In genomic region chr9:9899070-9899469, GRCm38 (mm10) we compare ENCODE assay signal across 8 mouse cellular contexts.
DNase-seq lines count a peak whose midpoint lies in the region; ATAC-seq lines count a peak whose summit lies in the region.

No protein-coding gene starts in this region.

- no peaks in the 10 kb centered on the region for H3K36me3 ChIP-seq in midbrain, embryonic 12.5 days
- H3K36me3 ChIP-seq in midbrain, embryonic 10.5 days: no peaks in the 10 kb centered on the region
- no peaks in the 10 kb centered on the region for H3K36me3 ChIP-seq in forebrain, embryonic 15.5 days

- WGBS in midbrain, embryonic 12.5 days: 77% methylated on average over 5 of the region's 5 CpGs
- WGBS in midbrain, embryonic 10.5 days: 78% methylated on average over 5 of the region's 5 CpGs
- WGBS in forebrain, embryonic 15.5 days: 20% methylated on average over 5 of the region's 5 CpGs

- ATAC-seq in midbrain, embryonic 12.5 days (ENCODE audit: low FRiP score, low read depth): peak; percentile 42; the same call in 1 of the 2 replicates
- ATAC-seq in forebrain, embryonic 15.5 days (replicated peaks): peak; percentile 91

- no peak overlapping the region for H3K27ac ChIP-seq in midbrain, embryonic 12.5 days (replicated peaks)
- H3K27ac ChIP-seq in midbrain, embryonic 10.5 days (replicated peaks): no peak overlapping the region
- peak overlapping the region; percentile 59 for H3K27ac ChIP-seq in forebrain, embryonic 15.5 days (replicated peaks)

- H3K4me3 ChIP-seq in midbrain, embryonic 12.5 days: no peak overlapping the region
- H3K4me3 ChIP-seq in midbrain, embryonic 10.5 days: no peak overlapping the region
- H3K4me3 ChIP-seq in forebrain, embryonic 15.5 days: no peak overlapping the region

- no peaks in the 10 kb centered on the region for H3K9me3 ChIP-seq in midbrain, embryonic 12.5 days
- H3K9me3 ChIP-seq in midbrain, embryonic 10.5 days (replicated peaks): no peaks in the 10 kb centered on the region
- H3K9me3 ChIP-seq in forebrain, embryonic 15.5 days: no peaks in the 10 kb centered on the region

- H3K27me3 ChIP-seq in midbrain, embryonic 12.5 days: no peaks in the 10 kb centered on the region
- no peaks in the 10 kb centered on the region for H3K27me3 ChIP-seq in midbrain, embryonic 10.5 days (ENCODE audit: low read depth, poor library complexity, severe bottlenecking)
- H3K27me3 ChIP-seq in forebrain, embryonic 15.5 days: no peaks in the 10 kb centered on the region

- DNase-seq in midbrain, embryonic 10.5 days (ENCODE audit: low spot score): no peak
- DNase-seq in left cerebral cortex, adult 11 months (ENCODE audit: low spot score): peak; percentile 15
- peak; percentile 69 for DNase-seq in right cerebral cortex, postnatal 25 days
- DNase-seq in adrenal gland, adult (ENCODE audit: inconsistent age in 2 of 2, low spot score in 1 of 2): no peak
- no peak for DNase-seq in gastrocnemius, postnatal 10 days
- no peak for DNase-seq in liver

- H3K9ac ChIP-seq in midbrain, embryonic 12.5 days (replicated peaks): no peak overlapping the region
- H3K9ac ChIP-seq in forebrain, embryonic 15.5 days (replicated peaks): no peak overlapping the region

- no peaks in the 10 kb centered on the region; the same call in 1 of the 2 replicates for H3K4me1 ChIP-seq in midbrain, embryonic 12.5 days
- no peaks in the 10 kb centered on the region for H3K4me1 ChIP-seq in midbrain, embryonic 10.5 days
- peaks cover 11% of the 10 kb centered on the region for H3K4me1 ChIP-seq in forebrain, embryonic 15.5 days

- no peak overlapping the region for H3K4me2 ChIP-seq in midbrain, embryonic 12.5 days (replicated peaks)
- no peak overlapping the region for H3K4me2 ChIP-seq in forebrain, embryonic 15.5 days (replicated peaks)

Comparison
In these comparisons a context has a peak if more than half of its experiments do, and no peak if none do; other contexts are left out.
1. DNase-seq: peak in left cerebral cortex, adult 11 months (single experiment) and right cerebral cortex, postnatal 25 days (single experiment); none in midbrain, embryonic 10.5 days (single experiment), adrenal gland, adult (0 of 2), gastrocnemius, postnatal 10 days (single experiment) and liver (single experiment).